Mouse (Mus musculus): Measurements from ENCODE around the gene Copb1.

The Copb1 gene

DNA sequence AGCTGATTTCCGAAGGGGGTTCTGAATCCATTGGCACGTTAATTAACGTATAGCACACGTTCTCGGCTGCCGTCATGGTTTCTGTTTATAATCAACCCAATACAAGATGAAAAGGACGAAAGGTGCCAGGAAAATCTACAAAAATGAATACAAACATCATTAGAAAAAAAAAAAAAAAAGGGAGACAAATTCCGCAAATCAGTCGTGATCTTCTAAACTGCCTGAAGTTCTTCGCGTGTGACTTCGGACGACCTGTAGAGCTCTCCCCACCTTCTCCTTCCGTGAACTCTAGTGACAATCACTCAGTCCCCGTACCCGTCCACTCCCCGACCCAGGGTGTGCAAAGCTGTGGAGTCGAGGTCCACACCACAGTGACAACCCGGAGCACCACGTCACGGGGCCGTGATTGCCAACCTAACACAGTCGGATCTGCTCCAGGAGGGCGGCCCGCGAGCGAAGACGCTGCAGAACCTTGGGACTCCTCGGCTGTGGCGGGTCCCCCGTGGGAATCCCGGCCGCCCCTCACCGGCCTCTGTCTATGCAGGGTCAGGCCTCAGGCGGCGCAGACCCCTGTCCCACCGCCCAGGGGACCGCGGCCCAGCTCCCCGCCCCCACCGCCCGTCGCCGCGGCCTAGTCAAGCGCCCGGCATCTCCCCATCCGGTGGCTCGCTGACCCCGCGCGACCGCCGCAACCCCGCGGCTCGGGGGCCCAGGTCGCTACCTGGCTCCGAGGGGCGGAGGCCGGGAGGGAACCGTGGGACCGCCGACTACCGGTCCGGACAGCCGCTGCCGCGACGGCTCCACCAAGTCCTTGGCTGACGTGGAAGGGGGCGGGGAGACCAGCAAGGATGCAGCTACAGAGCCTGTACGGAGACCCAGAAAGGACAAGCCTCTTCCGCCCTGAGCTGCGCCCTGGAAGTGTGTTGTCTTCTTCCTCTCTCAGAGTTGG is at the start of gene Copb1:
Copb1 (minus strand) TSS at position 827 of the 949 bp plus-strand sequence.
- peak; percentile 89 for DNase-seq (ENCODE audit: low spot score)

- no peak for DNase-seq (ENCODE audit: low spot score)
Measured at GRCm38 (mm10) chr7:114301293-114301782, 46.8 kb upstream of the Copb1 start.

DNA sequence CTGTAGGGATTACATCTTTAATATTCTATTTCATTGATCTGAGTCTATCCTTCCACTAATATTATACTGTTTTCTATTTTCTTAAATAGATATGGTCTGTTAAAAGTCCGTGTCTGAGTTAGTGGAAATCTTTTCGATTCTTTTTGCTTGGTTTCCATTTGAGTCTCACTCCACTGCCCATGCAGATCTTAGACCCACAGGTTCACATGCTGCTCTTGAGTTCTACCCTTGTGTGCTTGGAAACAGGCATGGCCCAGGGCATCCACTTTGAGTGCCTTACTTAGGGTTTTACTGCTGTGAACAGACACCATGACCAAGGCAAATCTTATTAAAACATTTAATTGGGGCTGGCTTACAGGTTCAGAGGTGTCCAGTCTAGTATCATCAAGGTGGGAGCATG is 46.3 kb upstream of the Copb1 start:
- DNase-seq (ENCODE audit: low spot score), result no peak

DNA sequence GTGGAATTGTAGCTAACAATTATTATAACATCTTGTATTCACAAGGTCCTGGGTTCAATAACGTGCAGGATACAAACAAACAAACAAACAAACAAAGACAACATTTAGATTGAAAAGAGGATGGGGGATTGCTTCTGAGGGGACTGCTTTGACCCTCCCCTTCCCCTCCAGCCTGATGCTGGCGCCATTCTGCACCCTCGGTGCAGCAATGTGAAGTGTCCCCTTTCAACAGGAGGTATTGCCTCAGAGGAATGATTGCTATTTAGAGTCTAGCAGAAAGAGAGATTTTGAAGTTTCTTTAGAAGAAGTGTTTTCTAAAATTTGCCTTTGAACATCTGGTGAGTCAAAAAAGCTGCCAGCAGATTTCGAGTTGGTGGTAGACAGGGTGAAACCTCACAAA is 44.7 kb upstream of the Copb1 start:
- DNase-seq (ENCODE audit: low spot score), result no peak

GRCm38 (mm10) chr7:114294698-114295097 is 40.2 kb upstream of the Copb1 start:
- no peak for DNase-seq (ENCODE audit: low spot score)

DNA sequence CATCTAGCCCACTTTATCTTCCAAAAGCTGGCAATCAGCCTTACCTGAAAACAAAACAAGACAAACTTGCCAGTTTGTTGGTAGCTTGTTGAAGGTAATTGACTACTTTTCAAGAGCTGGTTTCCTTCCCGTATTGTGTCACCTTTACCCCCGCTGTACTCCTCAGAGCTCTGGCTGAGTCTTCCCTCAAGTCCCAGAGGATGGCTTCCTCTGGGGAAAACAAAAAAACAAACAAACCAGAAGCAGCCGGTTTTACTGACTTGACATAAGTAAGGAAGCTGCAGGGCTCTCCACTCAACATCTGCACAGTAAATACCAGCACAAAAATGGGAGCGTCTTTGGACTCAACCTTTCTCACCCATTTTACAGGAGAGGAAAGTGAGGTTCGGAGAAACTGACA is 39.4 kb upstream of the Copb1 start:
- DNase-seq (ENCODE audit: low spot score), result no peak

GRCm38 (mm10) chr7:114292501-114292971 is 38.0 kb upstream of the Copb1 start:
- peak; percentile 59 for DNase-seq (ENCODE audit: low spot score)

DNA sequence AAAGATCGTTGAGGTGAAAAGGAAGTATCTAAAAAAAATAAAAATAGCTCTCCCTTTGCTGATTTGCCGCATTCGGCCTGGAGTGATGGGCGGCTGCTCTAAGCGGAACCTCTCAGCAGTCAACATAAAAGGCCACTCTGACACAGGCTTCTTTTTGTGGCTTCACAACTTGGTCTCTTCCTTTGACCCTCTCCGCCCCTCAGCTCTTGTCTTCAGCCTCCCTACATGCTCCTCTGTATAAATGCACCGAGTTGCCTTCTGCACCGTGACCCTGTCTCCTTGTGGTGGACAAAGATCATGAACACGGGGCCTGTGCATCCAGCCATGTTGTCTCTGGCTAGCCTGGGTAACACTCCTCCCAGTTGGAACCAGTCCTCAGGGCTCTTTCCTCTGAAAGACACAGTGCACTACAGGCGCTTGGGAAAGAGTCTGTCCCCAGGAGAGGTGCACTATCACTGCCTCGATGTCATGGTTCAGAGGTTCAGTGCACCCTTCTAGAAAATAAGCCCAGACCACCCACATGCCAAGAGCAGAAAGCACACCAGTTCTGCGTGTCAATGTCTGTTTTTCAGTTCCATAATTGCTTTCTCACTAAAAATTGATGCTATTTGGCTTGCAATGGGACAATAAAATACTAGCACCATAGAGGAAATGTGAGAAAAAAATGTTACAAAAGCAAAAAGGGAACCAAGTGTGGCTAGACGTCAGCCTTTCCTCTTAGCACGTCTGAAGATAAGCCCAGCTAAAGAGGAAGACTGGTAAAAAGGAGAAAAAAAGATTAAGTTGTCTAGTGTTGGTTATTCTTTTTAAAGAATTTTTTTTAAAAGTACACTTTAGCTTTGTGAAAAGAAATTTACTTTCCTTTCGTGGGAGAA is 37.2 kb upstream of the Copb1 start:
- DNase-seq (ENCODE audit: low spot score), result no peak

- DNase-seq (ENCODE audit: low spot score), result no peak
Measured at GRCm38 (mm10) chr7:114290078-114290506, 35.6 kb upstream of the Copb1 start.

GRCm38 (mm10) chr7:114284296-114284910 is 29.9 kb upstream of the Copb1 start:
- DNase-seq (ENCODE audit: low spot score), result no peak

DNA sequence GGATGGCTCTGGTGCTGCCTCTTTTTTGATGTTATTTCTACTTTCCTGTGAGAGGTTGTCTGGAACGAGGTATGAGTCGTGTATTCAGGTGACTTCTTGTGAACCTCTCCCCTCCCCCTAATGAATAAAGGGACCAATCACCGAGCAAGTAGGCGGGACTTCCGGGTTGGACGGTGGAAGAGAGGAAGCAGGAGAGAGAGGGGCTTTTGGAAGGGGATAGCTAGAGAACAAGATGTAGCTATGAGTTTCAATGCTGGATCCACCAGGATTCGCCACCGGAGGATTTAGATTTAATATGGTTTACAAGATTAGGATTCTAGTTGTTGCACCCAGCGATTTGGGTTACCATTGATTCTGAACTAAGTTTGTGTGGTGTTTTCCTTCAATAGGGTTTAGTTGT is 28.5 kb upstream of the Copb1 start:
- DNase-seq (ENCODE audit: low spot score), result no peak

DNA sequence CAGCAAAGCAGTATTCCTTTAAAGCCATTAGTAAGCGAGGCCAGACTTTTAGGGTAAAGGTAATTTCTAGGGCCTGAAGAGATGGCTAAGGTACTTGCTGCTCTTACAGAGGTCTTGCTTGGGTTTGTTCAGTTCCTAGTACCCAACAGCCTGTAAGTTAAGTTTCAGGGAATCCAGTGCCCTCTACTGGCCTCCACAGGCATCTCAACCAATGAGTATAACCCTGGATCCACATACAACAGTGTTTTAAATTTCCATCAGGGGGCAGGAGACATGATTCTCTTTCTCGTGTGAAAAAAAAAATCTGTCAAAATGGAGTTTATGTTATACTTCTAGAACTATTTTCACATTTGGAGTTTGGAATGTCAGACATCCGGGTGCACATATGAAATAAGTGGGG is 27.2 kb upstream of the Copb1 start:
- DNase-seq (ENCODE audit: low spot score), result no peak

GRCm38 (mm10) chr7:114276005-114276752 is 21.7 kb upstream of the Copb1 start, which contains the start of gene Psma1:
Psma1 (minus strand) TSS chr7:114276118.
- DNase-seq (ENCODE audit: low spot score), result peak; percentile 93

DNA sequence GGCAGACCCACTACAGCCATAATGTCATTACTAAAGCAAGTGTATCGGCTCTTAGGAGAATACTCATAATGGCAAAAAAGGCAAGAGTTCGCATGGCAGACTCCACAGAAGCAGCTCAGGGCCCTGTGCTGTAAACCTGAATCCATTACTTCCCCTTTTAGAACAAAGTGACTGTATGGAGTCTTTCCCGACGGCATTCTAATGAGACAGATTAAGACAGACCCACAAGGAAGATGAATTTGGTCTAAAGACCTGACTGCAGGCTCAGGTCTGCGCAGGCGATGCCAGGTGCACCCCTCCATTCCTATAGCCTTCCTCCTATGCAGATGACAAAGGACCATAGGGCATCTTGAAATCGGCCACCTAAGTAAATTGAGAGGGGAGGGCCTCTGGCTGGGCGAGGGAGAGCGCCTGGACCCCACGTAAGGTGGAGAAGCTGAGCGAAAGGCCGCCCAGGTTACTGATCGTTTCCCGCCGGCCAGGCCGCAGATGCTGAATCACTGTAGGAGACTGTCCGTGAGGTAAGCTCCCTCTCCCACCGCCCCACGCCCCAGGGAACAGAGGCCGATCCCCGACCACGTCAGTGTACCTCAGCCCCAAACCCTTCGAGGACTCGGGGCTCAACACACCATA is 21.0 kb upstream of the Copb1 start:
- no peak for DNase-seq (ENCODE audit: low spot score)

GRCm38 (mm10) chr7:114268446-114268845 is 13.9 kb upstream of the Copb1 start:
- no peak for DNase-seq (ENCODE audit: low spot score)

- no peak for DNase-seq (ENCODE audit: low spot score)
Measured at GRCm38 (mm10) chr7:114251684-114252083, 2.8 kb downstream of the Copb1 start.

GRCm38 (mm10) chr7:114233980-114234379 is 20.5 kb downstream of the Copb1 start:
- no peak for DNase-seq (ENCODE audit: low spot score)

DNA sequence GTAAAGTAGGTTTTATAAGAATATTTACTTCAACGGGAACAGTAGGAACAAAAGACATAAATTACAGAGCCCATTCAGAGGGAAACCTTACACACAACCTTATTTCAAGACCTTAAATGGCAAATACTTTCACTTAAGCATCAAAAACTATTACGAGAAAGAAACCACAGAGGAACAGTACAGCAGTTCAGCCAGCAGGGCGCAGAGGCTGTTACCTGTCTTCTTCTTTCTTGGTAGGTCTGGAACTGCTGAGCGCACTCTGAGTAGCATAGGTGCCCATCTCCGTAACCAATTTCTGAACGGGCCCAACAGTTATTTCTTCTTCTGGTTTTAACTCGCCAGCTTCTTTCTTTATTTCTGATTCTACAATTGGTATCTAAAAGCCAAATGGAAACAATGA is 21.5 kb downstream of the Copb1 start:
- no peak for DNase-seq (ENCODE audit: low spot score)

DNA sequence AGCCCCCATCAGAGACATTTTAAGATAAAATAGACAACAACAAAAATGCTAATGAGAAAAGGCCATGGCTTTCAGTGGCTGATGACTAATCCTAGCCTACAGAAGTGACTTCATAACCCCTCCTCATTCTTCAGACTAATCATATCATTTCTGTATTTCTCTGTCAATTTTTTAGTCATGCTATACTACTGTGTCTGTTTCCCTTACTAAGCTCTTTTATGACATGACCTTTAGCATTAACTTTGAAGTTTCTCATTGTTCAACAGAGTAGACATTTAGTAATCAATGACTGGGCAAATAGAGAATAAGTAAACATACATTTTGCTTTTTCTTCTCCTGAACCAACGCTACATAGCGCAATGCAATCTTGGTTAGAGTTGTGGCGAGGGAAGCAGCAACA is 22.7 kb downstream of the Copb1 start:
- DNase-seq (ENCODE audit: low spot score), result no peak

DNA sequence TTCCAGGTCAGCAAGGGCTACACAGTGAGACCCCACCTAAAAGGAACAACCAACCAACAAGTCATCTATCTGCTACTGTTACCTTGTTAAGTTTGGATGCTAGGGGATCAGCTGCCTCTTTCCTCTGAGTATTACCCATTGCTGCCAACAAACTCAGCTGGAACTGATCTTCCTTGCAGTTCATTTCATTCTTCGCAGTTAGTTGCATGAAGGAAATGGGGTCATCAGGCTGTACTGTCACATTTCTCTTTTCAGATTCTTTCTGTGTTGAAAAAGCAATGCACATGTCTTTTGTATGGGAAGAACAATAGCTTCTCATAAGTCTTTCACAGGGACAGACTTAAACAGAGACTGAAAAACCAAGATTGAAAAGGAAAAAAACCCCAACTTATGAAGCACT is 28.0 kb downstream of the Copb1 start:
- no peak for DNase-seq (ENCODE audit: low spot score)

GRCm38 (mm10) chr7:114220433-114220832 is 34.1 kb downstream of the Copb1 start:
- no peak for DNase-seq (ENCODE audit: low spot score)

All from ovary, adult 18-20 months (tissue).